Mouse (Mus musculus): ENCODE data around the gene F830045P16Rik.
"Not testable (repeated sequence)": the region's sequence is repeated elsewhere in the genome, so short reads cannot be mapped to it uniquely, and the experiment has no call there.

F830045P16Rik gene

GRCm38 (mm10) chr2:129545596-129545995, 9.2 kb upstream of the F830045P16Rik start:
- no peak for DNase-seq (ENCODE audit: inconsistent ontology term)

GRCm38 (mm10) chr2:129544919-129545318, 8.5 kb upstream of the F830045P16Rik start:
- no peak for DNase-seq (ENCODE audit: inconsistent ontology term)

DNA sequence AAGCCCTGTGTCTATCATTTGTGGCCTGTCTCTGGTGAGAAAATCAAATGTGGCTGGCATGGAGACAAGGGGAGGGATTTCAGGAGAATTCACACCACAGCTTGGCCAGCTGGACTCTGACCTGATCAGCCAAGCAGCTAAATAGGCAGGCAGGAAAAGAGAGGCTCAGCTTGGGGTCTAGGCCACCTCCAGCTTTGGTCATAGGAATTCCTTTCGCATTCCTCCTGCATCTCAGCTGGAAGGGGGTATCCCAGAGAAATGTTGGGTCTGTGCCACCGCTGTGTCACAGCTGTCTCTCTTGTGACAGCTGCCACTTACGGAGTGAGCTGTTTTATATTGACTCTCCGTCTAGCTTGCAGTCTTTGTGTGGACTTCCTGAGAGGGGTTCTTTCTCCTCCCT, 8.0 kb upstream of the F830045P16Rik start:
- DNase-seq (ENCODE audit: inconsistent ontology term) = peak; percentile 90

DNA sequence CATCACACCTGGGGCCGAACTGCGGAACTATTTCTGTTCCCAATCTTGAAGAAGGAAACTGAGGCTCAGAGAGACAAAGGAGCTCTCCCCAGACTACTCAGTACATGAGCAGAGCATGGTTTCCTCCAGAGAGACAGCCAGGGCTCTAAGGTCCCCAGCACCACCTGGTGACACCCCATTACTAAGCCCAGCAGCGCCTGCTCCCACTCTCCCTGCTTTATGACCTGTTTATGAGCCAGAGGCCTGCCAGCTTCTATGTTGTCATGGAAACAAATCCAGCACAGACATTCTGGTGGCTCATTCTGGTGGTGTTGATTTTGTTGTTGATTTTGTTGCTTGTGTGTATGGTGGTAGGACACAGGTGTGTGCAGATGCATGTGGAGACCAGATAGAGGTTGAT, 3.6 kb upstream of the F830045P16Rik start:
- no peak for DNase-seq (ENCODE audit: inconsistent ontology term)

- no peak for DNase-seq (ENCODE audit: inconsistent ontology term)
Observed at GRCm38 (mm10) chr2:129539175-129539574, 2.8 kb upstream of the F830045P16Rik start.

- peak; percentile 46 for DNase-seq (ENCODE audit: inconsistent ontology term)
Observed at GRCm38 (mm10) chr2:129537926-129538325, 1.5 kb upstream of the F830045P16Rik start.

GRCm38 (mm10) chr2:129537360-129537759, 958 bp upstream of the F830045P16Rik start:
- no peak for DNase-seq (ENCODE audit: inconsistent ontology term)

GRCm38 (mm10) chr2:129536926-129537325, 524 bp upstream of the F830045P16Rik start:
- DNase-seq (ENCODE audit: inconsistent ontology term) = peak; percentile 11

DNA sequence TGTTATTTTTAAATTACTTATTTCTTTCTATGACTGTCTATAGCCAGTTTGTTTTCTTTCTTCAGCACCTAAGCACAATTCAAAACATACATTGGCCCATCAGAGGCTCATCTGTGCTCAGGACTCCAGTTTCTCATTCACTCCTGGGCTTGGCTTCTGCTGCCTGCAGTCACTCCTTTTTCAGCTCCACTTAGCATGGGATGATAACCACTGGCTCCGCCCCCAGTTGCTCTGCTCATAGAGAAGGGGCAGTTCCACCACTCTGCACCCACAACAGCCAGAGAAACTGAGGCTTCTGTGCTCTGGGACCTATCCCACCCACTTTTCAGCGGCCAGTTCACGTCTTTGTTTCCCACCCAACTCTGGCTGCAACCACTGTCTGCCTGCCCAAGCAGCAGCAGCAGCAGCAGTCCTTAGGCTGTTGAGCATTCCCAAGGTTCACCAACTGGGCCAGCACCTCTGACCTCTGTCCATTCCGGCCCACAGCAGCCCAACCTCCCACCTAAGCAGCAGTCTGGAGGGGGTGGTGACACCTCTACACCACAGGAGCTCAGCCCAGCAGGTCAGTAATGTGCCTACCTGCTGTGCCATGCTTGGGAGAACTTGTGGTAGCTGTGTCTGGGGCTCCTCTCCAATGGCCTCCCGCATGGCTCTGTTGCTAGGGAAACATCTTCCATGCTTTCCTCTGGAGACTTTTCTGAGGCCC, 1.4 kb downstream of the F830045P16Rik start:
- DNase-seq (ENCODE audit: inconsistent ontology term) = no peak

GRCm38 (mm10) chr2:129531890-129532289, 4.5 kb downstream of the F830045P16Rik start:
- no peak for DNase-seq (ENCODE audit: inconsistent ontology term)

DNA sequence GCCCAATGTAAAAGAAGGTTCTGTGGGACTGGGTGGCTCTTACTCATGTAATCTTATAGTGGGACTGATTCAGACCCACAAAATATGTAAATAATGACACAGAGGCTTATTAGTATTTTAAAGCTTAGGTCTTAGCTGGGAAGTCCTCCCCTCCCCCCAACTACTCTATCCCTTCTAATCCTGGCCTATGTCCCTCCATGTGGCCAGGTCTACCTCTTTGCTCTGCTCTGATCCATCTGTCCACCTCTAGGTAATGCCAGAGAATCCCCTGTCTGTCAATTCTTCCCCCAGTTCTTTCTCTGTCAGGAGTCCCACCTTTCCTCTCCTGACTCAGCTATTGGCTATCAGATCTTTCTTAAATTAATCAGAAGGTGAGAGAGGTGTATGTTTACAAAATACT, 5.3 kb downstream of the F830045P16Rik start:
- DNase-seq (ENCODE audit: inconsistent ontology term) = no peak

GRCm38 (mm10) chr2:129529297-129530209, 6.8 kb downstream of the F830045P16Rik start:
- peak; percentile 70 for DNase-seq (ENCODE audit: inconsistent ontology term)

DNA sequence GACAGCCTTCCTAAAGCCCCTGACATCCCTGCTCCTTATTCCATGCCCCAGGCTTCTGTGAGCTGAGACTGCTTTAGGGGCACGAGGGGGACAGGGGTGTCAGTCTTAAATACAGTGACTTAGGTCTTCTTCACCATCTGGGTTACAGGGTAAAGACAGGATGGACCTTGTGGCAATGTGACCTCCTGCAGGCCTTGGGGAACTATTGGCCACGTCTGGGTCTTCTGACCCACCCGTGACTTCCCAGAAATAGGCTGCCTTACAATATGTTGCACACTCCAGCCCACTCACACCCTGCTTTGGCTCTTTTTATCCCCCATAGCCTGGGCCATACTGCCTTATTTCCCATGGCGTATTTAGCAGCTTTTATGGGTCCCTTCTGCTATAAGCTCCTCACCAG, 8.5 kb downstream of the F830045P16Rik start:
- DNase-seq (ENCODE audit: inconsistent ontology term) = no peak

GRCm38 (mm10) chr2:129526322-129526721, 10.1 kb downstream of the F830045P16Rik start:
- DNase-seq (ENCODE audit: inconsistent ontology term) = no peak

- no peak for DNase-seq (ENCODE audit: inconsistent ontology term)
Observed at GRCm38 (mm10) chr2:129525644-129526043, 10.8 kb downstream of the F830045P16Rik start.

DNA sequence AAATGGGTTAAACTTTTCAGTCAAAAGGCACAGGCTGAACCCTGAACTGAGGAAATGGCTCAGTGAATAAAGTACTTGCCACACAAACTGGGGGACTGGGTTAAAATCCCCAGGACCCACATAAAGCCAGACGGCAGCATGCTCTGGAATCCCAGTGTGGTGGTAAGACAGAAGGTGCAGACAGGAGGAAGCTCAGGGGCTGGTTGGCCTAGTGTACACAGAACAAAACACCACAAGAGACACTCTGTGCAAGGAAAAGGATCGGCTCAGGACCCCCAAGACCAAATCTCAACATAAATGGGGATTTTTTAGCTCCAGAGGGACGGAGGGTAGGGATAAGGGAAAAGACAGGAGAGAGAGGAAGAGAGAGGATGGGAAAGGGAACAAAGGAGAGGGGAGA, 17.9 kb downstream of the F830045P16Rik start:
- DNase-seq (ENCODE audit: inconsistent ontology term) = no peak

GRCm38 (mm10) chr2:129514923-129515920, 21.2 kb downstream of the F830045P16Rik start:
- DNase-seq (ENCODE audit: inconsistent ontology term) = peak; percentile 58

- DNase-seq (ENCODE audit: inconsistent ontology term) = no peak
Observed at GRCm38 (mm10) chr2:129514401-129514667, 22.1 kb downstream of the F830045P16Rik start.

- DNase-seq (ENCODE audit: inconsistent ontology term) = peak; percentile 67
Observed at GRCm38 (mm10) chr2:129513546-129514400, 22.6 kb downstream of the F830045P16Rik start.

DNA sequence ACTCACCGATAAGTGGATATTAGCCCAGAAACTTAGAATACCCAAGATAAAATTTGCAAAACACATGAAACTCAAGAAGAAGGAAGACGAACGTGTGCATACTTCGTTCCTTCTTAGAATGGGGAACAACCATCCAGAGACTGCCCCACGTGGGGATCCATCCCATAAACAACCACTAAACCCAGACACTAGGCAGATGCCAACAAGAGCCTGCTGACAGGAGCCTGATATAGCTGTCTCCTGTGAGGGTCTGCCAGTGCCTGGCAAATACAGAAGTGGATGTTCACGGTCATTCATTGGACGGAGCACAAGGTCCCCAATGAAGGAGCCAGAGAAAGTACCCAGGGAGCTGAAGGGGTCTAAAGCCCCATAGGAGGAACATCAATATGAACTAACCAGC, 24.3 kb downstream of the F830045P16Rik start:
- not testable (repeated sequence) for DNase-seq (ENCODE audit: inconsistent ontology term)

DNA sequence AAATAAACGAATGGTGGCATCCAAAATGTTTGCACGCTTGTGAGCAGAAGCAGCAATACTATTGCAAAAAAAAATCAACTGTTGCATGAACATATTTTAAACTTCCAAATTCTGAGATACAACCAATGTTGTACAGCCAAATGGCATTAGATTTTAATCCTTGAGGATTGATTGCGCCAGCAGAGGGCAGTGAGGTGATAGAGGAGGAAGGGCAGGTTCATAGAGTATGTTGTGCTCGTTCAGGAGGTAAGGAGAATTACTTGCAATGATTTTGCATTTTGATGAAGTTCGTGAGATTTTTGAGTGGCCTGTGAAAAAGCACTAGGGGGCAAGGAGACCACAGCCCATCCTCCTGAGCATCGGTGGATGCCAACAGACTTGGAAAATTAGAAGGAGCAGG, 33.8 kb downstream of the F830045P16Rik start:
- DNase-seq (ENCODE audit: inconsistent ontology term) = peak; percentile 37
